Mouse (Mus musculus) limb, embryonic 12.5 days (tissue): Measurements from ENCODE around the gene Fam213a. TPM values are rescaled to one million over a fixed set of nuclear protein-coding genes. Genes with fewer than 3 reads are reported as not detected.

Source experiments
- ATAC-seq: fragments of 200-750 bp; cut with Nextera tagmentation; 2 replicates; pipeline ENCODE4 v1.8.0; 2017; ENCODE audit warnings: low read depth, moderate TSS enrichment; ENCODE audit not compliant: insufficient number of reproducible peaks, insufficient read depth, low FRiP score, low TSS enrichment
- H3K27ac ChIP-seq: fragments of 300-500 bp; sonication (generic); 2 replicates; pipeline ENCODE4 v1.5.1; 2016; ENCODE audit warnings: mild to moderate bottlenecking, moderate library complexity
- H3K27me3 ChIP-seq: fragments of 300-500 bp; sonication (generic); 2 replicates; pipeline ENCODE4 v1.6.1; 2016; ENCODE audit warnings: mild to moderate bottlenecking, moderate library complexity
- H3K36me3 ChIP-seq: fragments of 300-500 bp; sonication (generic); 2 replicates; pipeline ENCODE4 v1.6.1; 2016; ENCODE audit warnings: mild to moderate bottlenecking, moderate library complexity
- H3K4me1 ChIP-seq: fragments of 300-500 bp; sonication (generic); replicated peaks from 2 replicates; pipeline ENCODE4 v1.6.1; 2016
- H3K4me2 ChIP-seq: fragments of 300-500 bp; sonication (generic); 2 replicates; pipeline ENCODE4 v1.6.1; 2016; ENCODE audit warnings: mild to moderate bottlenecking, moderate library complexity
- H3K4me3 ChIP-seq: fragments of 300-500 bp; sonication (generic); replicated peaks from 2 replicates; pipeline ENCODE4 v1.5.1; 2016; ENCODE audit warnings: mild to moderate bottlenecking
- H3K9ac ChIP-seq: fragments of 300-500 bp; sonication (generic); replicated peaks from 2 replicates; pipeline ENCODE4 v1.6.1; 2016; ENCODE audit warnings: mild to moderate bottlenecking, moderate library complexity
- H3K9me3 ChIP-seq: fragments of 300-500 bp; sonication (generic); 2 replicates; pipeline ENCODE4 v1.6.1; 2016; ENCODE audit warnings: mild to moderate bottlenecking, moderate library complexity
- WGBS: fragments of 180-500 bp; shearing (Covaris S2); methylation state at CpG from one replicate; pipeline ENCODE4 v1.1.7; 2016; 5-methylcytosine and 5-hydroxymethylcytosine counted together
- polyA plus RNA-seq: library from polyadenylated mRNA; unstranded; fragments of >200 nt; fragmentation: Nextera tagmentation; extraction: Ambion mirVana; gene quantifications from 2 replicates; pipeline ENCODE4 v1.2.1, GENCODE M21; 2016

The Fam213a gene
- polyA plus RNA-seq, 1 experiment from 2014 or later: 35.3 TPM

GRCm38 (mm10) chr14:41025087-41025486 is 11.5 kb upstream of the Fam213a start:
- Histone ChIP-seq H3K9ac (no peak overlapping the region), H3K27ac (no peak overlapping the region), H3K4me2 (no peak overlapping the region), H3K27me3 (no peaks in the 10 kb centered on the region; the same call in 1 of the 2 replicates), H3K9me3 (no peaks in the 10 kb centered on the region), H3K36me3 (no peaks in the 10 kb centered on the region), H3K4me3 (no peak overlapping the region), H3K4me1 (no peaks in the 10 kb centered on the region)
- 89% methylated on average over 2 of the region's 2 CpGs for WGBS
- ATAC-seq: no peak

- 86% methylated on average over 3 of the region's 3 CpGs for WGBS
- H3K4me1 ChIP-seq: no peaks in the 10 kb centered on the region
- no peaks in the 10 kb centered on the region for H3K9me3 ChIP-seq
- no peaks in the 10 kb centered on the region for H3K36me3 ChIP-seq
- no peaks in the 10 kb centered on the region for H3K27me3 ChIP-seq
- no peak overlapping the region for H3K27ac ChIP-seq
- no peak overlapping the region for H3K4me3 ChIP-seq
- ATAC-seq: no peak
- H3K9ac ChIP-seq: no peak overlapping the region
- no peak overlapping the region for H3K4me2 ChIP-seq
Observed at GRCm38 (mm10) chr14:41021246-41021645, 7.7 kb upstream of the Fam213a start.

GRCm38 (mm10) chr14:41017460-41017859 is 3.9 kb upstream of the Fam213a start:
- H3K9ac ChIP-seq: no peak overlapping the region
- H3K36me3 ChIP-seq: no peaks in the 10 kb centered on the region
- 79% methylated on average over 5 of the region's 5 CpGs for WGBS
- no peak overlapping the region for H3K4me3 ChIP-seq
- no peaks in the 10 kb centered on the region for H3K27me3 ChIP-seq
- H3K4me2 ChIP-seq: no peak overlapping the region
- H3K4me1 ChIP-seq: peaks cover 9% of the 10 kb centered on the region; the same call in 1 of the 2 replicates
- ATAC-seq: no peak
- no peaks in the 10 kb centered on the region for H3K9me3 ChIP-seq
- no peak overlapping the region for H3K27ac ChIP-seq

- WGBS: 76% methylated on average over 5 of the region's 5 CpGs
- Histone ChIP-seq H3K9me3 (no peaks in the 10 kb centered on the region), H3K4me3 (no peak overlapping the region), H3K27me3 (no peaks in the 10 kb centered on the region), H3K27ac (no peak overlapping the region), H3K4me2 (peak overlapping the region; percentile 73; the same call in 1 of the 2 replicates), H3K4me1 (peaks cover 9% of the 10 kb centered on the region; the same call in 1 of the 2 replicates), H3K36me3 (no peaks in the 10 kb centered on the region), H3K9ac (no peak overlapping the region)
- ATAC-seq: no peak
Observed at GRCm38 (mm10) chr14:41014701-41015240, 1.2 kb upstream of the Fam213a start.

- Histone ChIP-seq H3K27me3 (no peaks in the 10 kb centered on the region), H3K9ac (peak overlapping the region; percentile 60), H3K4me1 (peaks cover 9% of the 10 kb centered on the region; the same call in 1 of the 2 replicates), H3K4me2 (peak overlapping the region; percentile 73), H3K36me3 (no peaks in the 10 kb centered on the region), H3K27ac (no peak overlapping the region), H3K4me3 (peak overlapping the region; percentile 56), H3K9me3 (no peaks in the 10 kb centered on the region)
- no peak for ATAC-seq
- WGBS: 23% methylated on average over 9 of the region's 9 CpGs
Observed at GRCm38 (mm10) chr14:41013143-41013542, 445 bp downstream of the Fam213a start.

GRCm38 (mm10) chr14:41011916-41012315 is 1.7 kb downstream of the Fam213a start:
- Histone ChIP-seq H3K9ac (no peak overlapping the region), H3K27ac (no peak overlapping the region), H3K36me3 (no peaks in the 10 kb centered on the region), H3K27me3 (no peaks in the 10 kb centered on the region), H3K4me1 (peaks cover 9% of the 10 kb centered on the region), H3K4me3 (no peak overlapping the region), H3K4me2 (no peak overlapping the region), H3K9me3 (no peaks in the 10 kb centered on the region)
- WGBS: 75% methylated on average over 3 of the region's 3 CpGs
- no peak for ATAC-seq

GRCm38 (mm10) chr14:41008138-41008537 is 5.5 kb downstream of the Fam213a start:
- no peak overlapping the region for H3K4me2 ChIP-seq
- no peaks in the 10 kb centered on the region for H3K9me3 ChIP-seq
- no peak overlapping the region for H3K4me3 ChIP-seq
- no peaks in the 10 kb centered on the region for H3K36me3 ChIP-seq
- H3K27me3 ChIP-seq: no peaks in the 10 kb centered on the region; the same call in 1 of the 2 replicates
- H3K9ac ChIP-seq: no peak overlapping the region
- no peak for ATAC-seq
- 71% methylated on average over 2 of the region's 2 CpGs for WGBS
- H3K4me1 ChIP-seq: peaks cover 20% of the 10 kb centered on the region
- H3K27ac ChIP-seq: no peak overlapping the region

- no peak overlapping the region for H3K4me3 ChIP-seq
- no peak overlapping the region for H3K4me2 ChIP-seq
- H3K4me1 ChIP-seq: peaks cover 18% of the 10 kb centered on the region
Observed at GRCm38 (mm10) chr14:41007641-41008040, 5.9 kb downstream of the Fam213a start.

GRCm38 (mm10) chr14:41006899-41007298 is 6.7 kb downstream of the Fam213a start:
- Histone ChIP-seq H3K4me3 (no peak overlapping the region), H3K4me1 (peaks cover 18% of the 10 kb centered on the region), H3K27ac (no peak overlapping the region), H3K36me3 (no peaks in the 10 kb centered on the region), H3K9me3 (no peaks in the 10 kb centered on the region), H3K27me3 (no peaks in the 10 kb centered on the region; the same call in 1 of the 2 replicates), H3K4me2 (no peak overlapping the region), H3K9ac (no peak overlapping the region)
- ATAC-seq: no peak
- WGBS: 79% methylated on average over 3 of the region's 3 CpGs

More at GRCm38 (mm10) chr14:41007641-41008040, 5.9 kb downstream of the Fam213a start:
- H3K36me3 ChIP-seq: no peaks in the 10 kb centered on the region
- no peak overlapping the region for H3K9ac ChIP-seq
- no peaks in the 10 kb centered on the region; the same call in 1 of the 2 replicates for H3K27me3 ChIP-seq
- H3K9me3 ChIP-seq: no peaks in the 10 kb centered on the region
- ATAC-seq: no peak
- H3K27ac ChIP-seq: no peak overlapping the region
- WGBS: 36% methylated on average over 5 of the region's 5 CpGs

- H3K4me2 ChIP-seq: no peak overlapping the region
- no peak overlapping the region for H3K9ac ChIP-seq
- H3K9me3 ChIP-seq: no peaks in the 10 kb centered on the region
- ATAC-seq: no peak
- H3K27me3 ChIP-seq: no peaks in the 10 kb centered on the region; the same call in 1 of the 2 replicates
- WGBS: 86% methylated on average over 10 of the region's 10 CpGs
- no peak overlapping the region for H3K4me3 ChIP-seq
- no peaks in the 10 kb centered on the region for H3K36me3 ChIP-seq
- H3K4me1 ChIP-seq: peaks cover 18% of the 10 kb centered on the region
- no peak overlapping the region for H3K27ac ChIP-seq
Observed at GRCm38 (mm10) chr14:41006263-41006662, 7.3 kb downstream of the Fam213a start.

GRCm38 (mm10) chr14:41005716-41006115 is 7.9 kb downstream of the Fam213a start:
- Histone ChIP-seq H3K4me3 (no peak overlapping the region), H3K36me3 (no peaks in the 10 kb centered on the region), H3K27ac (no peak overlapping the region), H3K4me2 (no peak overlapping the region), H3K9me3 (no peaks in the 10 kb centered on the region), H3K27me3 (no peaks in the 10 kb centered on the region; the same call in 1 of the 2 replicates), H3K4me1 (peaks cover 22% of the 10 kb centered on the region), H3K9ac (no peak overlapping the region)
- 85% methylated on average over 9 of the region's 9 CpGs for WGBS
- no peak for ATAC-seq
